Mouse (Mus musculus): ENCODE data around the gene Gm47841.

DNA sequence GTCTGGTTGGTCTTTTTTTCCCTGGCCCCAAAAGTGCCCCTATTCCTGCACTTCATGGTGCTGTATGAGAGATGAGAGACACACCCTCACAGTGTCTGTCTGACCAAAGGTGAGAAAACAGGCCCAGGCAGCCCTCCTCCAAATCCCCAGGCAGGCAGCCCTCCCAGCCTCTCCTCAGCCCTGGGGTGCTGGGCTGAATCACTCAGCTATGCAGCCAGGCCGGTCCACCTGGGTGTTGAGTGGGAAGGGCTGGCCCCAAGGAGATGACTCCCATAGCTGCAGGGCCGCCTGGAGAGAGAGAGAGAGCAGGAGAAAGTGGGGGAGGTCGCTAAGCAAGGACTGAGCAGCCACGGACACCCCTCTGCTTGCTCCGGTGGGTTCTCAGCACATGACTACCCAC is 23.6 kb upstream of the Gm47841 start:
- TF ChIP-seq HCFC1 (IDR thresholded peaks at IDR 0.05; ENCODE audit: borderline replicate concordance, insufficient read depth, low read length) = no peak
- no peak for TF ChIP-seq CHD2 (IDR thresholded peaks at IDR 0.05; ENCODE audit: low read depth, low read length)
- TF ChIP-seq MAFK (IDR thresholded peaks at IDR 0.05; ENCODE audit: insufficient read depth, low read depth, low read length) = no peak
- TF ChIP-seq ZC3H11A (IDR thresholded peaks at IDR 0.05; ENCODE audit: borderline replicate concordance, low read depth, low read length) = no peak
- TF ChIP-seq ZNF384 (IDR thresholded peaks at IDR 0.05; ENCODE audit: low read depth, low read length) = no peak

All from ES-E14 (cell line).